Mouse (Mus musculus): ENCODE data around the gene Gm21983.

Gene Gm21983

DNA sequence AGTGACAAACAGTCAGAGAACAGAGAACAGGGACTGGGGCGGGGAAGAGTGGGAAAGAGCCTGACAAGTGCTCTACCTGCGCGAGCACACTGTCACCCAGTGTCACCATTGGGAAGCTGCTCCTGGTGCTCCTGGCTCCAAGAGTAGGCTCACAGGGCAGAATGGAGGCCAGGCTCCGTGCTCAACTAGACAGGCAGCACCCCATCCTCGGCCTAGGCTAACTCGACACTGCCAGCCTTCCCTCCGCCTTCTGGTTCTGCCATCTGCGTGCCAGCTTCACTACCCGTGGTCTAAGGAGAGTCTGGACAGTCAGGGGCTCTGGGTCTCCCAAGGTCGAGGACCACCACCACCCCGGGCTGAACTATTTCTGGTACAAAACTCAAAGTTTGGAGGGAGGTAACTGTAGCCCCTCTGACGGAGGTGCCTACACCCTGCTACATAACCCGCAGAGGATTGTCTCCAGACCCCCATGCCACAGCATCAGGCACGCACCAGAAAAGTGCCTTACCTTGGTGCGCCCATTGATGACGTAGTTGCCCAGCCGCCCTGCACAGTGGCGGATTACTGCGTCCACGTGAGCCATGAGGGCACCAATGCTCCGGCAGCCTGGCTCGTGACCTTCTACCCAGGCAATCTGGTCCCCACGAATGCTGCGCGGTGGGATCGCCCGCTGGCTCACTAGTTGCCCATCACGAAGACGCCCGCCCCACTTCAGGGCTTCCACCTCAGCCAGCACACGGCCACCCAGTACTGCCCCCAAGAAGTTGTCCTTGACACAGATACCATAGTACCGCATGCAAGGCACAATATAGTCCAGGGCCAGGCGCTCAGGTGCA lies 16.6 kb downstream of the Gm21983 start:
- in situ Hi-C loops (cut with MboI; ENCODE audit: low pct_unique_long_range_greater_than_20kb in 1 of 2, low sequenced_read_pairs in 2 of 2, unreplicated experiment in 1 of 2) = no loop called here

DNA sequence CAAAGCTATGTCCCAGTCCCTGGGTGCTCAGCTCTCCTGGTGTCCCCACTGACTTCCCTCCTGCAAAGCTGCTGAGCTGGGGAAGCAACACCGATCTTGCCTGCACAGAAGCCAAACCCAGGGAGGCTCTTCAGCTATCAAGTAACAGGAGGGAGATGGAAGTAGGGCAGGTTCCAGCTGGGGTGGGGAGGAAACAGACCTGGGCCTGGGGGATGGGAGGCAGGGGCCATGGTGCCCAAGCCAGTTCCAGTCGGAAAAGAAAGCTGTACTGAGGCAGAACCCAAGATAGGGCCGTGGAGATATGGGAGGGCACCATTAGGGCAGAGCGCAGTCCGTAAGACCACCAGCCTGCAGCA lies 17.5 kb downstream of the Gm21983 start:
- in situ Hi-C loops (cut with MboI; ENCODE audit: low pct_unique_long_range_greater_than_20kb in 1 of 2, low sequenced_read_pairs in 2 of 2, unreplicated experiment in 1 of 2) = no loop called here

DNA sequence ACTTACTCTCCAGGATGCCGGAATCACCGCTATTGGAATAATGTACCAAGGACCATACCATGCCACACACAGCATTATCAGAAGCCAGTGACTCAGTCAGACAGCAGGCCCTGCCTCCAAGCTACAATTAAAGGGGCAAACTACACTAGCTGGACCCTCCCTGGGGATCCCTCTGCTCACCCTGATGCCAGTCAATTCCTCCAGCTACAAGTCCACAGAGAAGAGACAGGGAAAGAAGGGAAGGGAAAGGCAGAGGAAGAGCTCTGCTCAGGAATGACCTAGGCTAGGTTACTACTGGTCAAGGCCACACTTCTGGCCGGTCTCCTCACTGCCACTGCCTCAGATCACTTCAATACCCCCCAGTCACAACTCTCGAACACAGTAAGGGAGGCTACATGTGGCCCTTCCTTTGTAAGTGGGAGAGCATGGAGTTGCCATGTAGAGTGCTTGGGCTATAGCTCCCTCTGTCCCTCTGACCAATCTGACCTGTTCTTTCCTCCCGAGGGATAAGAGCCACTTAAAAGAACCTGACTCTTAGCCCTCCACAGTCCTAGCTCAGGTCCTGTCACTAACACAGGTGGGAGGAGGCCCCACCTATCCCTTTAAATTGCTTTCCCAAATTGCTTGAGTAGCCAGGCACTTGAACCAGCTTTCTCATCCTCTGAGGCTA lies 18.0 kb downstream of the Gm21983 start:
- in situ Hi-C loops (cut with MboI; ENCODE audit: low pct_unique_long_range_greater_than_20kb in 1 of 2, low sequenced_read_pairs in 2 of 2, unreplicated experiment in 1 of 2) = no loop called here

DNA sequence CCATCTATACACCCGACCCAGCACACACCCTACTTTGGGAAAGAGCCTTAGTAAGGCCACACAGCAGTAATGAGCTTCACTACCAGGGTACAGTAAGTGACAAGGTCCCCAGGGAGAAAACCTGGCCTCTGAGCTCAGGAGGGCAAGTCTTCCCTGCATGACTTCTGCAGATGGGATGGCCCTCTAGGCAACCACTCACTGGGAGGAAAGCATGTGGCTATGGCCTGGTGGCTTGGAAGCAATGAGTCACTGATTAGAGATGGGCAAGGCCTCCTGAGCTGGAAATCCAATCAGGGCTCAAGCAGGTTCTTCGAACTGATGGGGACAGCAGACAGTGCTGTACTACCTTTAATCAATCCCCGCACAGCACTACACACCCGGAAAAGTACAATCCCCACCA lies 19.1 kb downstream of the Gm21983 start:
- in situ Hi-C loops (cut with MboI; ENCODE audit: low pct_unique_long_range_greater_than_20kb in 1 of 2, low sequenced_read_pairs in 2 of 2, unreplicated experiment in 1 of 2) = no loop called here

DNA sequence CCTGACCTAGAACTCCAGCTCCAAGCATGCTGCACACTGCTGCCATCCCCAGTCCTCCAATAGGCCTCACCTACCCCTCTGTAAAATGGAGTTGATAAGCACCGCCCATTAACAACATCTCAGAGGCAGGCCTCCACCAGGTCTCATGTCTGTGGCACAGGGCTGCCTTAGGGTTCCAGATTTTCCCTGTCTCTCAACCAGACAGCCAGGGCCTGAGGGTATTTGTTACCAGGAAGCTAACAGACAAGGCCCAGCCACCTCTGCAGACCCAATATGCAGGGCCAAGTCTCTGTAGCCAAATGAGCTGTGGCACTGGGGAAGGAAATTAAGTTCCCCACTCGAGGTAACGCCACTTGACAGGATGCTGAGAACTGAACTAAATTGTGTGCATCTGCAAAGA lies 20.0 kb downstream of the Gm21983 start:
- in situ Hi-C loops (cut with MboI; ENCODE audit: low pct_unique_long_range_greater_than_20kb in 1 of 2, low sequenced_read_pairs in 2 of 2, unreplicated experiment in 1 of 2) = no loop called here

DNA sequence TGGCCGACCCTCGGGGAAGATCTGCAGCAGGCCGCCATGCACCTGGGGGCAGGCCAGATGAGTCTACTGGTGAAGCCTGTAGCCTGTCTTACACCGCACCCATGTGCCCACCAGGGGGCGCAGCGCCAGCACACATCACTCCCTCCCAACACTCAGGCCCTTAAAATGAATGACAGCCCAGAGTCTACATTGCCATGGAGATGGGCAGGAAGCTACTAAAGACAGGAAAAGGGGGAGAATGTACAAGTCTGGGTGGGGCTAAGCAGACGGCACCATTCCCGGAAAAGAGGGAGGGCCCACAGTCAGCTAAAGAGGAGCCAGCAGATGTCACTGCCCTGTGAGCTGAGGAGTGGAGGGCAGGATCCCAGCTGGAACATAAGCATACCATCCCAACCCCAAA lies 21.0 kb downstream of the Gm21983 start:
- in situ Hi-C loops (cut with MboI; ENCODE audit: low pct_unique_long_range_greater_than_20kb in 1 of 2, low sequenced_read_pairs in 2 of 2, unreplicated experiment in 1 of 2) = no loop called here

DNA sequence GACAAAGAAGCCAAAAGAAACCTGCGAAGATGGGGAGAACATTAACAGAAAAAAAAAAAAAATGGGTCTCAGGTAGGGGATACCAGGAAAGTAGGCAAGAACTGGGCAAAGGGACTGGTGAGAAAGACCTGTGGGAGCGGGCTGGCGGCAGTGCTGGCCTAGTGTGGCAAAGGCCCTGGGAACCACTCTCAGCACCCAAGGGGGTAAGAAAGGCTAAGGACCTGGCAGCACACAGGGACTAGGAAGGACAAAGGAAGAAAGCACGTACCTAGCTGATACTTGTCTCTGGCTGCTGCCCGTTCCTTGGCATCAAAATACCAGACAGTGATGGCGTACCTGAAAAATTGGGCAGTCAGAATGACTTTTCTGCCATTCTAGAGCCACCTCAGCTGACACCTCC lies 21.6 kb downstream of the Gm21983 start:
- in situ Hi-C loops (cut with MboI; ENCODE audit: low pct_unique_long_range_greater_than_20kb in 1 of 2, low sequenced_read_pairs in 2 of 2, unreplicated experiment in 1 of 2) = no loop called here

DNA sequence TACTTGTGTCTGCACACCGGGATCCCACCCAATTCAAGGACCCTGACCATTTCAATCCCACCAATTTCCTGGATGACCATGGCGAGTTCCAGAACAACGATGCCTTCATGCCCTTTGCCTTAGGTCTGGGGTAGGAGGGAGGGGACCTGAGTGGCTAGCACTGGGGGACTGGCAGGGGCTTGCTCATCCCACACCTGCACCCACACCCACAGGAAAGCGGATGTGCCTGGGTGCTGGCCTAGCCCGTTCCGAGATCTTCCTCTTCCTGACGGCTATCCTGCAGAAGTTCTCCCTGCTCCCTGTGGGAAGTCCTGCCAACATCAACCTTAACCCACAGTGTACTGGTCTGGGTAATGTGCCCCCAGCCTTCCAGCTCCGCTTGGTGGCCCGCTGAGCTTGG lies 22.7 kb downstream of the Gm21983 start:
- in situ Hi-C loops (cut with MboI; ENCODE audit: low pct_unique_long_range_greater_than_20kb in 1 of 2, low sequenced_read_pairs in 2 of 2, unreplicated experiment in 1 of 2) = no loop called here

DNA sequence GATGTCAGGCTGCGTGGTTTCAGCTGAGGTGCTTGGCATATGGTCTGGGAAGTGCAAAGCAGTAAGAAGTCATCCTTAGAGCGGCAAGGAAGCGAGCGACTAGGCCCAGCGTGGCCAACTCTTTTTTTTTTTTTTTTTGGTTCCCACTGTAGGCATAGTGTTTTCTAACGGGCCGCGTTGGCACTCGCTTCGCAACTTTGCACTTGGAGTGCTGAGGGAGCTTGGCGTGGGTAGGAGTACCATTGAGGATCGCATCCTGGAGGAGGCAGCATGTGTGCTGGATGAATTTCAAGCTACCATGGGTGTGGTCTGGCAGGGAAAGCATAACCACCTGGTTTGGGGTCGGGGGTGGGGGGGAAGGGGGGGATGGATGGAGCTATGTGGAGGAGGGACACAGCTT lies 24.9 kb downstream of the Gm21983 start:
- in situ Hi-C loops (cut with MboI; ENCODE audit: low pct_unique_long_range_greater_than_20kb in 1 of 2, low sequenced_read_pairs in 2 of 2, unreplicated experiment in 1 of 2) = no loop called here

DNA sequence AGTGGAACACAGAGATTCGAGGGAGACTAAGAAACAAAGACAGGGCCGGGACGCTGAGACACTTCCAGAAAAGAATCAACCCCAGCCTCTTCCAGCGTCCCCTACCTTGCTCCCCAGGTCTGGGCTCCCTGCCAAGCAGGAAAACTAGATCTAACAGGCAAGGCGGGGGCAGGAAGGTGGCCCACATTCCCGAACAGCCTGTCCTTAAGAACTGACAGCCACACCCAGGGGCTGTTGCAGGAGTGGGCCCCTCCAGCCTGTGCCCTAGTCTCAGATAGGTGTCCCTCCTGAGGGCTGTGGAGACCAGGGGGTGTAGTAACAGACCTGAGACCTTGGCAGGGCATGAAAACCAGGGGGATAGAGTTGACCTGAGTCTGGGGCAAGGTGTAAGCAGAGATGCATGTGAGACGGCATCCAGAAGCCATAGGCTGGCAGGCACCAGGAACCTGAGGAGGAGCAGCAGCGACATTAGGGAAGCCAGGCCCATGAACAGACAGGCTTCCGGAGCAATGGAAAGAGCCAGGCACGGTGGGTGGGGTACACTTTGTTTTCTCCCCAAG lies 27.6 kb downstream of the Gm21983 start, which contains the start of gene Cyp2t4:
TSS of gene Cyp2t4 (plus strand) at position 510 of the 560 bp plus-strand sequence.
- in situ Hi-C loops (cut with MboI; ENCODE audit: low pct_unique_long_range_greater_than_20kb in 1 of 2, low sequenced_read_pairs in 2 of 2, unreplicated experiment in 1 of 2) = no loop called here

DNA sequence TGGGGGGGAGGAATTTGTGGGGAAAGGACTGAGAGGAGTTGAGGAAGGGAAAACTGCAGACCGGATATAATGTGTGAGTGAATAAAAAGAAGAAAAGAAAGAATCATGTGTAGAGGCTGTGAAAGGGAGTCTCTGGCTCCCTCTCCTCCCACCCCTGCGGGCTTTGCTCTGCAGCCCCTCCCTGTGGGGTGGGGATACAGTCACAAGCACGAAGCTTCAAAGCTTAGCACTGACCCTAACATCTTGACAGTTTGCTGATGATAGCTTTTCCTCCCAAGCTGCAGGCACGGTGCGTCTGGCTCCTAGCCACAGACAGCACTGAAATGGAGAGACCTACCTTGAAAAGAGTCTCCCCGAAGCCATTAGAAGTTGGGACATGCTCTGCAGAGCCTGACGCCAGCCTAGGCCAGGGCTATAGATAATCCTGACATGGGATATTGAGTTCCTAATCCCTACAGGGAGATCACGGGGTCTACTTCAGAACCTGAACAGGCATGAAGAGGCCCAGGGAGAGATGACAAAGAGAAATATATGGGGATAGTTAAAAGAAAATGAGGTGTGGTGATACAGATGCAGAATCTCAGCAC lies 44.4 kb downstream of the Gm21983 start:
- in situ Hi-C loops (cut with MboI; ENCODE audit: low pct_unique_long_range_greater_than_20kb in 1 of 2, low sequenced_read_pairs in 2 of 2, unreplicated experiment in 1 of 2) = loop anchor here in 1 of 2 experiments (10.0 kb wide), 1 partner anchor 362 kb away; no protein-coding TSS in a partner anchor

DNA sequence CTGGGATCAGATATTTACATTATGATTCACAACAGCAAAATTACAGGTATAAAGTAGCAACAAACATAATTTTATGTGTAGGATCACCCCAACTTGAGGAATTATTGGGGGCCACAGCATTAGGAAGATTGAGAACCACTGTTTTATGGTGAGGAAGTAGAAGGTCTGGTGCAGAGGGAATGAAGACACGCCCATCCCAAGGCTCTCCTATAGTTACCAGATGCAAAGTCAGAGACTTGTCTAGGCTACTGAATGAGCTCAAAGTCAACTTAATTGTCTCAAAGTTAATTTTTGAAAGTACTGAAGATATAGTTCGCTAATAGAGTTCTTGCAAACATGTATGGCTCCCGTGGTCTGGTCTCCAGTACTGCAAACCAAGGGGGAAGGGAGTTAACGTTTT lies 47.1 kb downstream of the Gm21983 start:
- in situ Hi-C loops (cut with MboI; ENCODE audit: low pct_unique_long_range_greater_than_20kb in 1 of 2, low sequenced_read_pairs in 2 of 2, unreplicated experiment in 1 of 2) = loop anchor here in 1 of 2 experiments (10.0 kb wide), 1 partner anchor 359 kb away; no protein-coding TSS in a partner anchor

DNA sequence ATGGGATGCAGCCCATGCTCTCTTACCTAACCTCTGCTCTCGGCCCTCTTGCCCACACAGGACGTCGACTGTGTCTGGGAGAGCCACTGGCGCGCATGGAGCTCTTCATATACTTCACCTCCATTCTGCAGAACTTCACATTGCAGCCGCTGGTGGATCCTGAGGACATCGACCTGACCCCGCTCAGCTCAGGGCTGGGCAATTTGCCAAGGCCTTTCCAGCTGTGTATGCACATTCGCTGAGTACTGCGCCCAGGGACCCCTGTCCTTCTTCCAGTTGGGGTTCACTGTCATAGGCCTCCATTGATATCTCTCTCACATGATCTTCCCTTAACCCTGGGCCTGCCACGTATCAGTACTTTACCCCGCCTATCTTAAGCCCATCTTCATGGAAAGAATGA lies 47.7 kb downstream of the Gm21983 start:
- in situ Hi-C loops (cut with MboI; ENCODE audit: low pct_unique_long_range_greater_than_20kb in 1 of 2, low sequenced_read_pairs in 2 of 2, unreplicated experiment in 1 of 2) = loop anchor here in 1 of 2 experiments (10.0 kb wide), 1 partner anchor 358 kb away; no protein-coding TSS in a partner anchor

DNA sequence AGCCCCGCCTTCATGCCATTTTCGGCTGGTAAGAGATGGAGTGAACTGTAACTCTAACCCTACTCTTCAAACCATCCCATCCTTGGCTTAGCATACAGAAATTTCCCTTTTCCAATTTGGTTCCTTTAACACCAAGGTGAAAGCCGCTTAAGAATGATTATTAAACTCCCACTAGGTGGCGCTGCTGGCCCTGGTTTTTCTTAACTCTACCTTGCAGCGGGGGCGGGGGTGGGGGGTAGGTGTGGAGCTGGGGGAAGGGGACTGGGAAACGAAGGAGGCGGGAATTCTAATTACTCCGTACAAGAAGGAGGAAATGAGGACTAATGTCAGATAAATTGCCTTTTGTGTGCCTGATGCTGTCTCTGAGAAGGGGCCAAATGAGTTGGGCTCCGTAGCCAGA lies 48.3 kb downstream of the Gm21983 start:
- in situ Hi-C loops (cut with MboI; ENCODE audit: low pct_unique_long_range_greater_than_20kb in 1 of 2, low sequenced_read_pairs in 2 of 2, unreplicated experiment in 1 of 2) = loop anchor here in 1 of 2 experiments (10.0 kb wide), 1 partner anchor 358 kb away; no protein-coding TSS in a partner anchor

DNA sequence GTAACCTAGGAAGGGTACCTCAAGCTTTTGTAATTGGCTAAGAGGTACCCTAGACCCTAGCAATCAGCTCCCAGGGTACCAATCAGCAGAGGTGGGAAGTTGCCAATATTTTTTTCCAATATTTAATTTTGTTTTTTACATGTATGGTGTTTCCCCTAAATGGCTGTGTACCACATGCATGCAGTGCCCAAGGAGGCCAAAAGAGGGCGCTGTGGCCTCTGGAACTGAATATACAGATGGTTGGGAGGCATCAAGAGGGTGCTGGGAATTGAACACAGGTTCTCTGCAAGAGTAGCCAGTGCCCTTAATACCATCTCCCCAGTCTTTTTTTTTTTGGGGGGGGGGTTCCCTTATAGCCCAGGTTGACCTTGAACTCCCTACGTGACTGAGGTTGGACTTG lies 49.5 kb downstream of the Gm21983 start:
- in situ Hi-C loops (cut with MboI; ENCODE audit: low pct_unique_long_range_greater_than_20kb in 1 of 2, low sequenced_read_pairs in 2 of 2, unreplicated experiment in 1 of 2) = loop anchor here in 1 of 2 experiments (10.0 kb wide), 1 partner anchor 357 kb away; no protein-coding TSS in a partner anchor

DNA sequence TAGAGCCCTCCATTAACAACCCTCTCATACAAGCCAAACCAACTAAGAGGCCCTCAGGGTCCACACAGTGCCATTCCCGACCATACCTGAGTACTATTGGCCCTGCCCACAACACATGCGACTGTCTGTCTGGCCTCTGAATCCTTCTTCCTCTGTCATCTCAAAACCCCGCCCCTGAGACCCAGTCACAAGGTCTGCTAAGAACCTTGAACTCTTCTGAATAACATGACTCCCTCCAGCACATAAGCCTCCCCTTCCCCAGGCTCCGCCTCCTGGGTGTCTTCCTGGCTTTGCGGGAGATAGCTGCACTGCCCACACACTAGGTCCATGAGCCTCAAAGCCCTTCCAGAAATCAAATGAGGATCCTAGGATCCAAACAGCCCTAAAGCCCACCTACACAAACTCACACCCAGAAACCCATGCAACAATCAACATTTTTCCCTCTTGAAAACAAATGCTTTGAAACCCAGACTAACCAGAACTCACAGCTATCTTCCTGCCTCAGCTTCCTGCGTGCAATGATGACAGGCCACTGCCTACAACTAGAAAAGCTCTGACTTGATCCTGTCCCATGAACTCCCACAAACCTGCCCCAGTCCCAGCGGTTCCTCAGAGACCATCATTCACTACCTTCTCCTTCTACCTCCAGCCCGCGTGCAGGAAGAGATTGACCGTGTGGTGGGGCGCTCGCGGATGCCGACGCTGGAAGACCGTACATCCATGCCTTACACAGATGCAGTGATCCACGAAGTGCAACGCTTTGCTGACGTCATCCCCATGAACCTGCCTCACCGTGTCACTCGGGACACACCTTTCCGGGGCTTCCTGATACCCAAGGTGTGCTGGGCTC lies 50.1 kb downstream of the Gm21983 start:
- in situ Hi-C loops (cut with MboI; ENCODE audit: low pct_unique_long_range_greater_than_20kb in 1 of 2, low sequenced_read_pairs in 2 of 2, unreplicated experiment in 1 of 2) = loop anchor here in 1 of 2 experiments (10.0 kb wide), 1 partner anchor 356 kb away; no protein-coding TSS in a partner anchor

DNA sequence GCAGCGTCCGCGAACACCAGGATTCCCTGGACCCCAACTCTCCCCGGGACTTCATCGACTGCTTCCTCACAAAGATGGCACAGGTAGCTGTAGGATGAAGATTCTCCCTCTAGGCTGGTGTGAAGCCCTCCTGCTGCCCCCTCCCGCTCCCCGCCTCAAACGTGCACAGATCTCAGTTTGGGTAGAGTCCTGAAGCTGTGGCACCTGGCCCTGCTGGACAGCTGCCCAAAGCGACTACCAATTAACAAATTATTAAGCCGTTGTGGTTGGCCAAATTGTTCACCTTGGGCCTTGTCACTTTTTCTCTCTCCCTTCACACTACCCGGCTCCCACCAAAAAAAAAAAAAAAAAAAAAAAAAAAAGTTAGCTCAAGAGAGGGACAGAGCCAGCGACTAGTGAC lies 51.1 kb downstream of the Gm21983 start:
- in situ Hi-C loops (cut with MboI; ENCODE audit: low pct_unique_long_range_greater_than_20kb in 1 of 2, low sequenced_read_pairs in 2 of 2, unreplicated experiment in 1 of 2) = loop anchor here (10.0 kb wide), 1 partner anchor 355 kb away; no protein-coding TSS in a partner anchor

DNA sequence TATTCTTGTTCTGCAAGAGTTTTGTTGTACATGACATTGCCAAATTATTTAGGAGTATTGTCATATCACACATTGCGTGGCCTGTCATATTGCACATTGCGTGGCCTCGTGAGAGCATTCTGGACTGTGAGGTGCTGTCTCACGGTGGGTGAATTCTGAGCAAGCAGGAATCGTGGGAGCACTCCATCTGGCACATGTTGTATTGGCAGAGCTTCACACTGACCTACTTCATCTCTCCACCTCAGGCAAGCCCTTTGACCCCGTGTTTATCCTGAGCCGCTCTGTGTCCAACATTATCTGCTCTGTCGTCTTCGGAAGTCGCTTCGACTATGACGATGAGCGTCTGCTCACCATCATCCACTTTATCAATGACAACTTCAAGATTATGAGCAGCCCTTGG lies 51.9 kb downstream of the Gm21983 start:
- in situ Hi-C loops (cut with MboI; ENCODE audit: low pct_unique_long_range_greater_than_20kb in 1 of 2, low sequenced_read_pairs in 2 of 2, unreplicated experiment in 1 of 2) = loop anchor here in 1 of 2 experiments (10.0 kb wide), 1 partner anchor 354 kb away; no protein-coding TSS in a partner anchor

Measured in mouse embryonic stem cell (cell line).